Comparison of ENCODE assay signal across 9 mouse cellular contexts in genomic region chr2:30418259-30418658, GRCm38 (mm10). TPM values are rescaled to one million over a fixed set of nuclear protein-coding genes. Genes with fewer than 3 reads are reported as not detected.
DNase-seq lines count a peak whose midpoint lies in the region; ATAC-seq and TF ChIP-seq lines count a peak whose summit lies in the region.
"Had no signal": no experiment of that assay in that cellular context is flagged by ENCODE, and none has a peak within 500 bp of the region (broad histone marks: within the 10 kb centered on the region; RNA-seq: fewer than 3 reads in every experiment).

No protein-coding gene starts in this region.

- peak overlapping the region; percentile 37; the same call in 1 of the 2 replicates for H3K4me2 ChIP-seq in limb, embryonic 11.5 days (ENCODE audit: low read depth, severe bottlenecking)
- H3K4me2 ChIP-seq in neural tube, embryonic 14.5 days (ENCODE audit: low read depth, low read length), result peak overlapping the region; percentile 26; the same call in 1 of the 2 replicates

- WGBS in limb, embryonic 11.5 days, result 66% methylated on average over 6 of the region's 6 CpGs
- WGBS in neural tube, embryonic 14.5 days, result 69% methylated on average over 6 of the region's 6 CpGs

- peak; percentile 50 for DNase-seq in cerebellum, adult 9-11 months
- no peak for DNase-seq in cerebellum, postnatal 36 days
- no peak for DNase-seq in left cerebral cortex, adult 2 months (ENCODE audit: extremely low spot score in 1 of 2, low spot score in 2 of 2)
- DNase-seq in left cerebral cortex, postnatal 36 days (ENCODE audit: low spot score in 2 of 2), result no peak
- DNase-seq in limb, embryonic 11.5 days (ENCODE audit: low spot score), result no peak
- no peak for DNase-seq in frontal cortex, postnatal 36 days (ENCODE audit: low spot score in 2 of 2)
- DNase-seq in retina, postnatal 1 day, result no peak

- H3K4me3 ChIP-seq in left cerebral cortex, adult 2 months, result no peak overlapping the region
- H3K4me3 ChIP-seq in limb, embryonic 11.5 days (ENCODE audit: low read depth, low read length), result 0 out of 2 replicates have a peak overlapping the region, but pooled peaks have one; percentile 6
- H3K4me3 ChIP-seq in neural tube, embryonic 14.5 days (ENCODE audit: low read depth, low read length), result no peak overlapping the region

- no peak for ATAC-seq in limb, embryonic 11.5 days (ENCODE audit: insufficient number of reproducible peaks, low FRiP score, low TSS enrichment, low read depth)
- no peak for ATAC-seq in neural tube, embryonic 14.5 days (ENCODE audit: low read depth)
- ATAC-seq: activated CD4-positive, CD25-positive, alpha-beta regulatory T cell, adult 4 months had no signal

- TF ChIP-seq CTCF in left cerebral cortex, adult 2 months (IDR thresholded peaks at IDR 0.05), result no peak

- no peaks in the 10 kb centered on the region; the same call in 1 of the 2 replicates for H3K36me3 ChIP-seq in limb, embryonic 11.5 days (ENCODE audit: control insufficient read depth, insufficient read depth, low read length)
- H3K36me3 ChIP-seq in neural tube, embryonic 14.5 days (ENCODE audit: control insufficient read depth, insufficient read depth, low read length), result no peaks in the 10 kb centered on the region

- H3K27me3 ChIP-seq in limb, embryonic 11.5 days (ENCODE audit: control insufficient read depth, insufficient read depth, low read length), result no peaks in the 10 kb centered on the region
- H3K27me3 ChIP-seq in neural tube, embryonic 14.5 days (ENCODE audit: control insufficient read depth, insufficient read depth, low read length), result no peaks in the 10 kb centered on the region

- intact Hi-C loops in left cerebral cortex, adult 2 months (cut with DNase I), result no loop called here
- intact Hi-C loops in left cerebral cortex, postnatal 36 days (cut with DNase I), result no loop called here

- H3K9me3 ChIP-seq in limb, embryonic 11.5 days (ENCODE audit: control insufficient read depth, low read length), result no peaks in the 10 kb centered on the region
- no peaks in the 10 kb centered on the region for H3K9me3 ChIP-seq in neural tube, embryonic 14.5 days (ENCODE audit: control insufficient read depth, low read length)

- peak overlapping the region; percentile 43; the same call in 1 of the 2 replicates for H3K9ac ChIP-seq in limb, embryonic 11.5 days (ENCODE audit: low read length)
- no peak overlapping the region for H3K9ac ChIP-seq in neural tube, embryonic 14.5 days (replicated peaks; ENCODE audit: low read depth, low read length)

- H3K27ac ChIP-seq in left cerebral cortex, adult 2 months, result peak overlapping the region; percentile 28; the same call in 1 of the 2 replicates
- H3K27ac ChIP-seq in limb, embryonic 11.5 days (replicated peaks; ENCODE audit: low read depth, low read length), result no peak overlapping the region; the same call in 1 of the 2 replicates
- no peak overlapping the region for H3K27ac ChIP-seq in neural tube, embryonic 14.5 days (ENCODE audit: low read depth, low read length)

- H3K4me1 ChIP-seq in limb, embryonic 11.5 days (ENCODE audit: control insufficient read depth, insufficient read depth, low read length), result peaks cover 28% of the 10 kb centered on the region
- peaks cover 27% of the 10 kb centered on the region for H3K4me1 ChIP-seq in neural tube, embryonic 14.5 days (ENCODE audit: control insufficient read depth, insufficient read depth, low read length)

RNA-seq across cellular contexts. Expression of gene Ptpa, which starts 2.4 kb away (rescaled TPM):
- 100 to 1,000 TPM; 177 to 178 TPM for total RNA-seq in left cerebral cortex, adult 2 months (2021)
- 100 to 1,000 TPM; 175 to 182 TPM for total RNA-seq in left cerebral cortex, postnatal 36 days (2021)
- polyA plus RNA-seq in limb, embryonic 11.5 days (2014; fragmentation: Nextera tagmentation; extraction: Ambion mirVana), result 74.4 and 83.3 TPM in 2 replicates
- polyA plus RNA-seq in neural tube, embryonic 14.5 days (2014; fragmentation: Nextera tagmentation; extraction: Ambion mirVana), result 65.8 and 70.7 TPM in 2 replicates

RNA-seq across cellular contexts. Expression of gene Crat, which starts 2.6 kb away (rescaled TPM):
- 10 to 100 TPM; 56.5 to 58.2 TPM for total RNA-seq in left cerebral cortex, adult 2 months (2021)
- total RNA-seq in left cerebral cortex, postnatal 36 days (2021), result 10 to 100 TPM; 46.3 to 54.5 TPM
- 25.6 and 27.9 TPM in 2 replicates for polyA plus RNA-seq in limb, embryonic 11.5 days (2014; fragmentation: Nextera tagmentation; extraction: Ambion mirVana)
- polyA plus RNA-seq in neural tube, embryonic 14.5 days (2014; fragmentation: Nextera tagmentation; extraction: Ambion mirVana), result 27.7 and 32.4 TPM in 2 replicates

RNA-seq across cellular contexts. Expression of gene Dolpp1, which starts 26.2 kb away (rescaled TPM):
- total RNA-seq in left cerebral cortex, adult 2 months (2021), result 10 to 100 TPM; 25.8 to 26.8 TPM
- total RNA-seq in left cerebral cortex, postnatal 36 days (2021), result 10 to 100 TPM; 24.4 to 27.0 TPM
- 33.0 and 33.1 TPM in 2 replicates for polyA plus RNA-seq in limb, embryonic 11.5 days (2014; fragmentation: Nextera tagmentation; extraction: Ambion mirVana)
- polyA plus RNA-seq in neural tube, embryonic 14.5 days (2014; fragmentation: Nextera tagmentation; extraction: Ambion mirVana), result 51.5 and 57.7 TPM in 2 replicates

RNA-seq across cellular contexts. Expression of gene Miga2, which starts 54.2 kb away (rescaled TPM):
- 100 to 1,000 TPM; 120 to 138 TPM for total RNA-seq in left cerebral cortex, adult 2 months (2021)
- total RNA-seq in left cerebral cortex, postnatal 36 days (2021), result 100 to 1,000 TPM; 106 to 124 TPM
- polyA plus RNA-seq in limb, embryonic 11.5 days (2014; fragmentation: Nextera tagmentation; extraction: Ambion mirVana), result 19.5 and 20.1 TPM in 2 replicates
- polyA plus RNA-seq in neural tube, embryonic 14.5 days (2014; fragmentation: Nextera tagmentation; extraction: Ambion mirVana), result 28.9 and 30.9 TPM in 2 replicates

RNA-seq across cellular contexts. Expression of gene Ier5l, which starts 55.8 kb away (rescaled TPM):
- total RNA-seq in left cerebral cortex, adult 2 months (2021), result 10 to 100 TPM; 20.9 to 25.3 TPM
- 10 to 100 TPM; 17.9 to 21.3 TPM for total RNA-seq in left cerebral cortex, postnatal 36 days (2021)
- 7.1 and 9.7 TPM in 2 replicates for polyA plus RNA-seq in limb, embryonic 11.5 days (2014; fragmentation: Nextera tagmentation; extraction: Ambion mirVana)
- polyA plus RNA-seq in neural tube, embryonic 14.5 days (2014; fragmentation: Nextera tagmentation; extraction: Ambion mirVana), result 2.3 and 2.6 TPM in 2 replicates
